Mouse (Mus musculus) stomach, embryonic 16.5 days (tissue): ENCODE data around the gene Bcor. TPM values are rescaled to one million over a fixed set of nuclear protein-coding genes. Genes with fewer than 3 reads are reported as not detected.

ENCODE experiments used
- ATAC-seq: fragments of 200-750 bp; cut with Nextera tagmentation; 2 replicates; pipeline ENCODE4 v1.8.0; 2017; ENCODE audit warnings: moderate number of reproducible peaks, moderate TSS enrichment; ENCODE audit not compliant: insufficient read depth, low FRiP score
- H3K27ac ChIP-seq: fragments of 300-500 bp; sonication (generic); 2 replicates; pipeline ENCODE4 v1.5.1; 2014; ENCODE audit warnings: low read length
- H3K27me3 ChIP-seq: fragments of 300-500 bp; sonication (generic); 2 replicates; pipeline ENCODE4 v1.6.1; 2014; ENCODE audit warnings: low read length, control low read depth, mixed read lengths; ENCODE audit not compliant: control insufficient read depth, insufficient read depth
- H3K36me3 ChIP-seq: fragments of 300-500 bp; sonication (generic); 2 replicates; pipeline ENCODE4 v1.6.1; 2014; ENCODE audit warnings: low read length; ENCODE audit not compliant: control insufficient read depth, insufficient read depth
- H3K4me1 ChIP-seq: fragments of 300-500 bp; sonication (generic); 2 replicates; pipeline ENCODE4 v1.6.1; 2014; ENCODE audit warnings: low read length, control low read depth, mixed read lengths; ENCODE audit not compliant: control insufficient read depth, insufficient read depth
- H3K4me2 ChIP-seq: fragments of 300-500 bp; sonication (generic); 2 replicates; pipeline ENCODE4 v1.6.1; 2014; ENCODE audit warnings: low read depth, low read length, mixed read lengths
- H3K4me3 ChIP-seq: fragments of 300-500 bp; sonication (generic); replicated peaks from 2 replicates; pipeline ENCODE4 v1.5.1; 2014; ENCODE audit warnings: mild to moderate bottlenecking, low read length
- H3K9ac ChIP-seq: fragments of 300-500 bp; sonication (generic); 2 replicates; pipeline ENCODE4 v1.6.1; 2014; ENCODE audit warnings: low read length
- H3K9me3 ChIP-seq: fragments of 300-500 bp; sonication (generic); replicated peaks from 2 replicates; pipeline ENCODE4 v1.6.1; 2016; ENCODE audit warnings: low read length, control low read depth; ENCODE audit not compliant: control insufficient read depth
- WGBS: fragments of 180-500 bp; shearing (Covaris S2); extraction: QIAGEN DNeasy Blood & Tissue Kit; methylation state at CpG from one replicate; pipeline ENCODE4 v1.1.7; 2014; 5-methylcytosine and 5-hydroxymethylcytosine counted together
- polyA plus RNA-seq: library from polyadenylated mRNA; unstranded; fragments of >200 nt; fragmentation: Nextera tagmentation; extraction: Ambion mirVana; gene quantifications from 2 replicates; pipeline ENCODE4 v1.2.1, GENCODE M21; 2015

Bcor gene
- polyA plus RNA-seq, 1 experiment from 2014 or later: 13.9 TPM

GRCm38 (mm10) chrX:12090871-12091404, 69.2 kb downstream of the Bcor start:
- peak overlapping the region; percentile 94 for H3K27ac ChIP-seq
- H3K4me3 ChIP-seq: peak overlapping the region; percentile 55
- peaks cover 36% of the 10 kb centered on the region for H3K27me3 ChIP-seq
- H3K9me3 ChIP-seq: no peaks in the 10 kb centered on the region
- H3K36me3 ChIP-seq: no peaks in the 10 kb centered on the region
- peaks cover 18% of the 10 kb centered on the region for H3K4me1 ChIP-seq
- H3K4me2 ChIP-seq: peak overlapping the region; percentile 83
- WGBS: 2% methylated on average over 29 of the region's 47 CpGs
- peak overlapping the region; percentile 78 for H3K9ac ChIP-seq
- ATAC-seq: peak; percentile 75

GRCm38 (mm10) chrX:12090151-12090870, 69.8 kb downstream of the Bcor start:
- H3K4me3 ChIP-seq: peak overlapping the region; percentile 55

GRCm38 (mm10) chrX:12089353-12090081, 70.6 kb downstream of the Bcor start:
- H3K4me1 ChIP-seq: peaks cover 20% of the 10 kb centered on the region
- H3K27me3 ChIP-seq: peaks cover 44% of the 10 kb centered on the region
- WGBS: 4% methylated on average over 52 of the region's 52 CpGs
- peak overlapping the region; percentile 75 for H3K9ac ChIP-seq
- no peaks in the 10 kb centered on the region for H3K9me3 ChIP-seq
- peak; percentile 8; the same call in 1 of the 2 replicates for ATAC-seq
- H3K4me3 ChIP-seq: peak overlapping the region; percentile 55
- peak overlapping the region; percentile 83 for H3K4me2 ChIP-seq
- H3K36me3 ChIP-seq: no peaks in the 10 kb centered on the region
- peak overlapping the region; percentile 94 for H3K27ac ChIP-seq

More at GRCm38 (mm10) chrX:12090151-12090870, 69.8 kb downstream of the Bcor start:
- Histone ChIP-seq H3K9ac (peak overlapping the region; percentile 78), H3K4me1 (peaks cover 18% of the 10 kb centered on the region), H3K36me3 (no peaks in the 10 kb centered on the region), H3K27ac (peak overlapping the region; percentile 94), H3K4me2 (peak overlapping the region; percentile 83), H3K27me3 (peaks cover 40% of the 10 kb centered on the region), H3K9me3 (no peaks in the 10 kb centered on the region)
- peak; percentile 31; the same call in 1 of the 2 replicates for ATAC-seq
- WGBS: 10% methylated on average over 37 of the region's 37 CpGs

DNA sequence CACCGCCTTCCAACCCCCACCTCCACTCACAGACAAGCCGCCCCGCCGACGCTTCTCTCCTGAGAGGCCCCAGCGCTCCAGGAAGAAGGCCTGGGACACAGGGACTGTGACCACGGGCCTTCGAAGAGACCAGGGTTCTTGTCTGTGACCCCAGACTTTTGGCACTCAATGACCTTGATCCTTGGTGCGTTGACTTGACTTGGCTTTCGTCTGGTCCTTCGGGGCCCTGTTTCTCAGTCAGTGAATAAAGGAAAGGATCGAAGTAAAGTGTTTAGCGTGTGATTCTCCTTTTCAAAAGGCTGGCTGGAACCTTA, 71.2 kb downstream of the Bcor start:
- Histone ChIP-seq H3K9me3 (no peaks in the 10 kb centered on the region), H3K36me3 (no peaks in the 10 kb centered on the region), H3K27ac (peak overlapping the region; percentile 94), H3K4me2 (peak overlapping the region; percentile 83), H3K27me3 (peaks cover 44% of the 10 kb centered on the region), H3K4me3 (peak overlapping the region; percentile 54), H3K9ac (peak overlapping the region; percentile 75), H3K4me1 (peaks cover 20% of the 10 kb centered on the region)
- 7% methylated on average over 13 of the region's 13 CpGs for WGBS
- no peak for ATAC-seq

GRCm38 (mm10) chrX:12088301-12089026, 71.7 kb downstream of the Bcor start:
- H3K9me3 ChIP-seq: no peaks in the 10 kb centered on the region
- peak overlapping the region; percentile 94 for H3K27ac ChIP-seq
- H3K9ac ChIP-seq: peak overlapping the region; percentile 75
- peak overlapping the region; percentile 54 for H3K4me3 ChIP-seq
- WGBS: under 1% methylated on average over 57 of the region's 72 CpGs
- peak; percentile 38; the same call in 1 of the 2 replicates for ATAC-seq
- peaks cover 20% of the 10 kb centered on the region for H3K4me1 ChIP-seq
- peaks cover 47% of the 10 kb centered on the region for H3K27me3 ChIP-seq
- peak overlapping the region; percentile 83 for H3K4me2 ChIP-seq
- no peaks in the 10 kb centered on the region for H3K36me3 ChIP-seq

GRCm38 (mm10) chrX:12087511-12088300, 72.4 kb downstream of the Bcor start:
- H3K27me3 ChIP-seq: peaks cover 53% of the 10 kb centered on the region
- WGBS: 4% methylated on average over 48 of the region's 55 CpGs
- H3K36me3 ChIP-seq: no peaks in the 10 kb centered on the region
- peak overlapping the region; percentile 75 for H3K9ac ChIP-seq
- H3K4me1 ChIP-seq: peaks cover 20% of the 10 kb centered on the region
- peak overlapping the region; percentile 54 for H3K4me3 ChIP-seq
- no peaks in the 10 kb centered on the region for H3K9me3 ChIP-seq
- ATAC-seq: no peak
- peak overlapping the region; percentile 94 for H3K27ac ChIP-seq
- H3K4me2 ChIP-seq: peak overlapping the region; percentile 83

DNA sequence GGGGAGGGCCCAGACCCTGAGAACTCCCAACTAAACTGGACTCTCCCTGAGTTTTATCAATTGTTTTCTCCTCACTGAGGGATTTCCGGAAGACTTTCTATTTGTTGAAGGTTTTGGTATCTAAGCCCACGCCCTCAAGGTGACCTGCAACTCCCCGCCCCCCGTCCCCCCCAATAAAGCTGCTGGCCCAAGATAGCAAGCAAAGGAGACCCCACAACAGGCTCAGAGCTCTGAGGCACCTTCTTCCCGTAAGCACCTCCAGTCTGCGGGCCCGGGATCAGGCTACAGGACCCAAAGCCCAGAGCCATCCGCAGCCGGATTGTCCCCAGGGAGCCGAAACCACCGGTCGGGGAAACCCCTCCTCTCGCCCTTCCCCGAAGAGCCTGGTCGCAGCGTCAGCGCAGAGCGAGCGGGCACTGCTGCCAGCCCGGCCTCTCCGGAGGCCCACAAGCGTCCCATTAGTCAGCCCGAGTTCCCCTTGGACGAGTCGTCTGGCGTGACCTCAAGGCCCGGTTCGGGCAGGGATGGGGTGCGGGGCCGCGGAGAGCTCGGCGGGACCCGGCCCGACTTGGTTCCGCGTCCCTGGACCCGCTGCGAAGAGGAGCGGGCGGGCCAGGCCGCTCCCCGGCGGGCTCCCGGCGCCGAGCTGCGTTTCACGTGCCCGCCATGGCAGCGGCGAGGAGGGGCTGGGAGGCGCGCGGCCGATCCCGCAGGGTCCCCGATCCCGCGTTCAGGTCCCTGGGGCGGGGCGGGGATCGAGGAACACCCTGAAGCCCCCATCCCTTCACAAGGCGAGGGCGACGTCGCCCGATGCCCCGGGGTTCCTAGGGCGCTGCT, 73.3 kb downstream of the Bcor start:
- H3K4me1 ChIP-seq: peaks cover 20% of the 10 kb centered on the region
- no peak for ATAC-seq
- H3K27me3 ChIP-seq: peaks cover 52% of the 10 kb centered on the region
- WGBS: 6% methylated on average over 53 of the region's 70 CpGs
- H3K4me2 ChIP-seq: peak overlapping the region; percentile 83
- H3K9ac ChIP-seq: peak overlapping the region; percentile 75
- peak overlapping the region; percentile 94 for H3K27ac ChIP-seq
- peak overlapping the region; percentile 54 for H3K4me3 ChIP-seq
- no peaks in the 10 kb centered on the region for H3K36me3 ChIP-seq
- H3K9me3 ChIP-seq: no peaks in the 10 kb centered on the region

DNA sequence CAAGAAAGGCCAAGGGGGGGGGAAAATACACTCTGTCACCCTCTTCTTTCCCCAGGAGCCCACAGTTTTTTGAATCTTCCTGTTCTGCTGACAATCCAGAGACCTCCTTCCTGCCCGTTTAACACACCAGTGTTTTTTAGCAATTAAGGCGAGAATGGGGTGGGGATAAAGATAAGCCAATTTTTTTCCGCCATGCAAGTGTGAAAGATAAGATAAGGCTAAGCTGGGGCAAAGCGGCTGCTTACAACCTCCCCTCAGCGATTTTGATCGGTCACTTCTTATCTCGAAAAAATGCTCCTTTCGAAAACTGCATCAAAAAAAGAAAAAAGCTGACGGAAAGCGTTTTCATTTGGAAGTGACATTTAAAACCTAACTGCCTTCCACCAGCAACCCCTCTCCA, 74.2 kb downstream of the Bcor start:
- Histone ChIP-seq H3K4me1 (peaks cover 20% of the 10 kb centered on the region), H3K4me3 (no peak overlapping the region), H3K4me2 (no peak overlapping the region), H3K27me3 (peaks cover 50% of the 10 kb centered on the region), H3K36me3 (no peaks in the 10 kb centered on the region), H3K27ac (no peak overlapping the region), H3K9ac (no peak overlapping the region), H3K9me3 (no peaks in the 10 kb centered on the region)
- ATAC-seq: no peak
- 52% methylated on average over 10 of the region's 10 CpGs for WGBS
